Comparison of ENCODE assay signal across 17 mouse cellular contexts in genomic region chr10:108310195-108310594, GRCm38 (mm10). TPM values are rescaled to one million over a fixed set of nuclear protein-coding genes. Genes with fewer than 3 reads are reported as not detected.
"Had no signal": no experiment of that assay in that cellular context is flagged by ENCODE, and none has a peak within 500 bp of the region (broad histone marks: within the 10 kb centered on the region; RNA-seq: fewer than 3 reads in every experiment).

No protein-coding gene starts in this region.

- H3K4me1 ChIP-seq: neural tube, embryonic 13.5 days; neural tube, embryonic 15.5 days; stomach, embryonic 15.5 days had no signal

- H3K27ac ChIP-seq: neural tube, embryonic 13.5 days; neural tube, embryonic 15.5 days; stomach, embryonic 15.5 days; stomach, postnatal 0 days had no signal

- H3K4me3 ChIP-seq: neural tube, embryonic 13.5 days; neural tube, embryonic 15.5 days; stomach, embryonic 15.5 days had no signal

- DNase-seq: retina, postnatal 1 day; right cerebral cortex, adult 18-20 months; right cerebral cortex, postnatal 14 days; right cerebral cortex, postnatal 25 days; right cerebral cortex, postnatal 4 days; spleen, adult 18-20 months; thymus, adult 18-20 months; thymus, adult 2 months; thymus, postnatal 14 days; thymus, postnatal 25 days; thymus, postnatal 36 days; thymus, postnatal 4 days had no signal

- H3K36me3 ChIP-seq: neural tube, embryonic 13.5 days; neural tube, embryonic 15.5 days; stomach, embryonic 15.5 days had no signal

- H3K4me2 ChIP-seq: neural tube, embryonic 13.5 days; neural tube, embryonic 15.5 days; stomach, embryonic 15.5 days had no signal

- H3K27me3 ChIP-seq: neural tube, embryonic 13.5 days; neural tube, embryonic 15.5 days; stomach, embryonic 15.5 days had no signal

- H3K9ac ChIP-seq: neural tube, embryonic 13.5 days; neural tube, embryonic 15.5 days; stomach, embryonic 15.5 days had no signal

- H3K9me3 ChIP-seq: neural tube, embryonic 13.5 days; neural tube, embryonic 15.5 days; stomach, embryonic 15.5 days had no signal

RNA-seq across cellular contexts. Expression of gene Pawr, which starts 21.7 kb away (rescaled TPM):
- total RNA-seq: neutrophil, adult 5-6 weeks had no signal
